Mouse (Mus musculus) neural tube, embryonic 11.5 days (tissue): ENCODE measurements around the gene Alox12. TPM values are rescaled to one million over a fixed set of nuclear protein-coding genes. Genes with fewer than 3 reads are reported as not detected.

Experiments used
- ATAC-seq: fragments of 200-750 bp; cut with Nextera tagmentation; 2 replicates; pipeline ENCODE4 v1.8.0; 2017; ENCODE audit warnings: moderate number of reproducible peaks, mild to moderate bottlenecking, moderate TSS enrichment, moderate library complexity; ENCODE audit not compliant: insufficient read depth, low FRiP score, low TSS enrichment
- DNase-seq: peaks from one replicate; pipeline ENCODE4 v3.0.0-alpha.2; 2015; ENCODE audit warnings: low spot score
- H3K27ac ChIP-seq: fragments of 300-500 bp; sonication (generic); 2 replicates; pipeline ENCODE4 v1.5.1; 2014; ENCODE audit warnings: low read depth, mild to moderate bottlenecking, low read length
- H3K27me3 ChIP-seq: fragments of 300-500 bp; sonication (generic); 2 replicates; pipeline ENCODE4 v1.6.1; 2014; ENCODE audit warnings: mild to moderate bottlenecking, low read length, mixed read lengths; ENCODE audit not compliant: control insufficient read depth, insufficient read depth
- H3K36me3 ChIP-seq: fragments of 300-500 bp; sonication (generic); 2 replicates; pipeline ENCODE4 v1.6.1; 2014; ENCODE audit warnings: mild to moderate bottlenecking, low read length, moderate library complexity, mixed read lengths; ENCODE audit not compliant: control insufficient read depth, insufficient read depth
- H3K4me1 ChIP-seq: fragments of 300-500 bp; sonication (generic); 2 replicates; pipeline ENCODE4 v1.6.1; 2014; ENCODE audit warnings: low read length, mixed read lengths; ENCODE audit not compliant: control insufficient read depth, insufficient read depth
- H3K4me2 ChIP-seq: fragments of 300-500 bp; sonication (generic); 2 replicates; pipeline ENCODE4 v1.6.1; 2014; ENCODE audit warnings: low read depth, mild to moderate bottlenecking, moderate library complexity
- H3K4me3 ChIP-seq: fragments of 300-500 bp; sonication (generic); 2 replicates; pipeline ENCODE4 v1.5.1; 2014; ENCODE audit warnings: low read depth, low read length
- H3K9ac ChIP-seq: fragments of 300-500 bp; sonication (generic); 2 replicates; pipeline ENCODE4 v1.6.1; 2014; ENCODE audit warnings: mild to moderate bottlenecking, low read length
- H3K9me3 ChIP-seq: fragments of 300-500 bp; sonication (generic); 2 replicates; pipeline ENCODE4 v1.6.1; 2016; ENCODE audit warnings: low read length; ENCODE audit not compliant: control insufficient read depth
- WGBS: fragments of 180-500 bp; shearing (Covaris S2); extraction: QIAGEN DNeasy Blood & Tissue Kit; methylation state at CpG from one replicate; pipeline ENCODE4 v1.1.7; 2014; 5-methylcytosine and 5-hydroxymethylcytosine counted together
- polyA plus RNA-seq: library from polyadenylated mRNA; unstranded; fragments of >200 nt; fragmentation: Nextera tagmentation; extraction: Ambion mirVana; gene quantifications from 2 replicates; pipeline ENCODE4 v1.2.1, GENCODE M21; 2014

The Alox12 gene
- polyA plus RNA-seq, 1 experiment from 2014 or later, result 4.0 TPM

DNA sequence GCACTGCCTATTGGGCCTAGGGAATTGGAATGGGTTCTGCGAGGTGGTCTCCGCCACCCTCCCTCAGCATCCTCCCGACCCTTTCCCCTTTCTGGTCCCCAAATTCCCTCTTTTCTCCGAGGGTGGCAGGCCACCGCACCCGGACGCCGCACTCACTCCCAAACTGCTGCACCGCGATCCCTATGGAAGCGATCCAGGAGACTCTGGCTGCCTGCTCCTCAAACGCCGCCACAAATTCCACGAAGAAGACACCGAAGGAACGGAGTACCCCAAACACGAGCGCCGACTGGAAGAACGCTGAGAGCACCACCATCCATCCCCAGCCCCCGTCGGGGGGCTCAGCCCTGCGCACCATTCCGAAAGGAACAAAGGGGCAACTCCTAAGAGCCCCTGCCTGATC, 34.8 kb downstream of the Alox12 start:
- H3K4me2 ChIP-seq, result peak overlapping the region; percentile 92
- H3K9ac ChIP-seq, result peak overlapping the region; percentile 86
- peak overlapping the region; percentile 72 for H3K27ac ChIP-seq
- peaks cover 21% of the 10 kb centered on the region for H3K27me3 ChIP-seq
- no peak; the same call in 1 of the 2 replicates for ATAC-seq
- WGBS, result under 1% methylated on average over 24 of the region's 24 CpGs
- H3K36me3 ChIP-seq, result no peaks in the 10 kb centered on the region
- H3K4me1 ChIP-seq, result peaks cover 17% of the 10 kb centered on the region
- peak overlapping the region; percentile 50 for H3K4me3 ChIP-seq
- H3K9me3 ChIP-seq, result no peaks in the 10 kb centered on the region
- no peak for DNase-seq

DNA sequence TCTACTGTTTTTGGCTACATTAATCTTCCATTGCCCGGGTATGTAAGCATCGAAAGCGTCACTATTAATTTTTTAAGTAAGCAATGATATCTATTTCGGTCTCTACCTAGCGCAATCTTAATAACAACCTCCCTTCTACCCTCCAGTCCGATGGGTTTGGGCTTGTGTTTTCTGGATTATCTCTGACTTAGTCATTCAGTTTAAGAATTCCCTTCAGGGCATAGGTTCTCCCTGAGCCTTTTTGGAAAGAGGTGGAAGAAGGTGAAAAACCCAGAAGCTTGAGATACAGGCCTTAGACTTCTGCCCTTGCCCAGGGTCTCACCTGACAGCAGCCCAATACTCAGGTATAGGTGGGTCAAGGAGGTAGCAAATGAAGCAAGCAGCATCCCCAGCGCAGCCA, 35.3 kb downstream of the Alox12 start:
- H3K9me3 ChIP-seq, result no peaks in the 10 kb centered on the region
- H3K27ac ChIP-seq, result no peak overlapping the region
- peaks cover 22% of the 10 kb centered on the region for H3K27me3 ChIP-seq
- ATAC-seq (no peak), DNase-seq (no peak)
- peaks cover 21% of the 10 kb centered on the region for H3K4me1 ChIP-seq
- H3K4me2 ChIP-seq, result peak overlapping the region; percentile 92
- H3K9ac ChIP-seq, result peak overlapping the region; percentile 86
- WGBS, result 56% methylated on average over 7 of the region's 7 CpGs
- H3K4me3 ChIP-seq, result peak overlapping the region; percentile 50
- no peaks in the 10 kb centered on the region for H3K36me3 ChIP-seq

DNA sequence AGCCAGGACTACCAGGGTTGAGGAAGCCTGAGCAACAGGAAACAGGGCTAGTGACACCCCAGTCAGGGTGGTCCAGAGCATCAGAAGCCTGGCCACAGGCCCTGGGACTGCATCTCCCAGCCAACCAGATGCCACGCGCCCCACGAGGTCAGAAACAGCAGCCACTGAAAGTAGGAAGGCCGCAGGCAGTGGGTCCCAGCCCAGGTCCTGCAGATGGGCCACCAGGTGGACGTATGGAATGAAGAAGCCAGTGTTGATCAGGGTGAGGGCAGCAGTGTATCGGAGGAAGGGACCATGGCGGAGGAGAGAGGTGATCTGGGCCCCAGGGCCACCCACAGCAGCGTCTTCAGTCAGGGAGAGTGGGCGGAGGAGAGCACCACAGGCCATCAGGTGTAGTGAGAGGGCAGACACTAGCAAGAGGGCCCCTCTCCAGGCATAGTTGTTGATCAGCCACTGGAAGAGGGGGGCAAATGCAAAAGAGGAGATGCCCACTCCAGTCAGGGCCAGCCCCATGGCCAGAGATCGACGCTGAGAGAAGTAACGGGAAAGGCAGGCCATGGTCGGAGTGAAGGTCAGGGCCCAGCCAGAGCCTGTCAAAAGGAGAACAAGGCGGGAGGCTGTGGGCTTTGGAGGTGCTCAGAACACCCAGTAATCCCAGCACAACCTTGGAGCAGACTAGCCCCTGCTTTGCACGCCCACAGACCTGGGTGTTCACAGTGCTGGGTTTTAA, 36.2 kb downstream of the Alox12 start:
- no peaks in the 10 kb centered on the region for H3K9me3 ChIP-seq
- DNase-seq (no peak), ATAC-seq (no peak)
- peaks cover 30% of the 10 kb centered on the region for H3K27me3 ChIP-seq
- no peaks in the 10 kb centered on the region for H3K36me3 ChIP-seq
- peak overlapping the region; percentile 92 for H3K4me2 ChIP-seq
- 0 out of 2 replicates have a peak overlapping the region, but pooled peaks have one; percentile 10 for H3K4me3 ChIP-seq
- WGBS, result 87% methylated on average over 15 of the region's 15 CpGs
- peaks cover 30% of the 10 kb centered on the region for H3K4me1 ChIP-seq
- no peak overlapping the region for H3K9ac ChIP-seq
- H3K27ac ChIP-seq, result no peak overlapping the region

DNA sequence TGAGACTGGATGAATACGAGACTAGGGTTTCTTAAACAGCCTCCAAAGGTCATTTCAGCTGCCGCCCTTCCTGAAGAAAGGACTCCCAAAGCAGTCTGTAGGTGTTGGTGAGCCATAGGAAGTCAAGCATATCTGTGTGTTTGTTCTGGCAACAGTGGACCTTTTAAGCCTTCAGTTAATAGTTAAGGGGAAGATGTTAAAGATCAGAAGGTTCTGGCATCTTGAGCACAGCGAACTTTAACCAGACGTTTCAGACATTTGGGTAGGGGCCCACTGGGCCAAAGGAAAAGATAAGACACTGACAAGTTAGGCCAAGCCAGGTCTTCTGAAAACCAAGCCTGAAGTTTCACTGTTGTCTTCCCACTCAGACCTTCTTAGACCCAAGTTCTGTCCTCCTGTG, 37.1 kb downstream of the Alox12 start:
- DNase-seq (no peak), ATAC-seq (no peak)
- whole genome bisulfite sequencing, result 89% methylated on average over 4 of the region's 4 CpGs
- Histone ChIP-seq H3K4me2 (no peak overlapping the region), H3K9ac (no peak overlapping the region), H3K9me3 (no peaks in the 10 kb centered on the region), H3K27me3 (peaks cover 39% of the 10 kb centered on the region), H3K36me3 (no peaks in the 10 kb centered on the region), H3K4me3 (no peak overlapping the region), H3K27ac (no peak overlapping the region), H3K4me1 (peaks cover 33% of the 10 kb centered on the region)

DNA sequence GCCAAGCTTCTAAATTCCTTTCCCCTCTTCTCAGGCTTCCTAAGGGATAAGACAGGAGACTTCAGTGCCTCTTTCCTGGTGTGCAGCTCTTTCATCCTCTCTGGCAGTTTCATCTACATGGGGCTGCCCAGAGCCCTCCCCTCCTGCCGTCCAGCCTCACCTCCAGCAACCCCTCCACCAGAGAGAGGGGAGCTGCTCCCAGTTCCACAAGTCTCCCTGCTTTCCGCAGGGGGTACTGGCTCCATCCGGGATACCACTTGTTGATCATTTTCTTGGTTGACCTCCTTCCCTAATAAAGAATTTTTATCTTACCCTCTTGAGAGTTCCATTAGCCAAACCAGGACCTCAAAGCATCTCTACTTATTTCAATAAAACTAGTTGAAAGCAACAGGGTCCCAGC, 39.0 kb downstream of the Alox12 start:
- Histone ChIP-seq H3K9me3 (no peaks in the 10 kb centered on the region), H3K4me1 (peaks cover 28% of the 10 kb centered on the region), H3K9ac (no peak overlapping the region), H3K27me3 (peaks cover 48% of the 10 kb centered on the region), H3K4me2 (no peak overlapping the region), H3K36me3 (no peaks in the 10 kb centered on the region), H3K4me3 (no peak overlapping the region), H3K27ac (no peak overlapping the region)
- WGBS, result 49% methylated on average over 3 of the region's 3 CpGs
- ATAC-seq (no peak), DNase-seq (no peak)

DNA sequence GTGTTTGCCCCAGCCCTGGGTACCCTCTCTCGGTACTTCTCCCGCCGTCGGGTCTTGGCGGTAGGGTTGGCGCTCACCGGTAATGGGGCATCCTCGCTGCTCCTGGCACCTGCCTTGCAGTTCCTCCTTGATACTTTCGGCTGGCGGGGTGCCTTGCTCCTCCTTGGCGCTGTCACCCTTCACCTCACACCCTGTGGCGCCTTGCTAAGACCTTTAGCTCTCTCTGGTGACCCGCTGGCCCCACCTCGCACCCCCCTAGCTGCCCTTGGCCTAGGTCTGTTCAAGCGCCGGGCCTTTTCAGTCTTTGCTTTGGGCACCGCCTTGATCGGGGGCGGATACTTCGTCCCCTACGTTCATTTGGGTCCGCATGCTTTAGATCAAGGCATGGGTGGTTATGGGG, 39.9 kb downstream of the Alox12 start:
- DNase-seq, result no peak
- H3K4me2 ChIP-seq, result no peak overlapping the region
- ATAC-seq, result no peak
- H3K27me3 ChIP-seq, result peaks cover 48% of the 10 kb centered on the region
- no peak overlapping the region for H3K9ac ChIP-seq
- H3K4me1 ChIP-seq, result peaks cover 28% of the 10 kb centered on the region
- no peaks in the 10 kb centered on the region for H3K9me3 ChIP-seq
- H3K27ac ChIP-seq, result no peak overlapping the region
- H3K4me3 ChIP-seq, result 0 out of 2 replicates have a peak overlapping the region, but pooled peaks have one; percentile 6
- H3K36me3 ChIP-seq, result no peaks in the 10 kb centered on the region
- 6% methylated on average over 22 of the region's 22 CpGs for WGBS

DNA sequence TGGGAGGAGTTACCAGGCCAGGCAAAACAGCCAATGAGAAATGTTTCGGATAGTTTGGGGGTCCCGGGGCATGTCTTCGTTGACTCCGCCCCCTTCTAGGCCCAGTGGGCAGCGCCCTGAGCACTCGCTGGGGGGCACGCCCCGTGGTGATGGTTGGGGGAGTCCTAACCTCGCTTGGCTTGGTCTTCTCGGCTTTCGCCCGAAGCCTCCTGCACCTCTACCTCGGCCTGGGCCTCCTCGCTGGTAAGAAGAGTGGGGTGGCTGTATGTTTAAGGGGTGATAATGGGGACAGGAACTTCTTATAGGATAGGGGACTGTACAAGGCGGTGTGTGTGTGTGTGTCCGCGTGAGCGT, 40.3 kb downstream of the Alox12 start:
- ATAC-seq, result no peak
- 4% methylated on average over 18 of the region's 18 CpGs for whole genome bisulfite sequencing
- Histone ChIP-seq H3K27ac (no peak overlapping the region), H3K27me3 (peaks cover 48% of the 10 kb centered on the region), H3K4me1 (peaks cover 26% of the 10 kb centered on the region), H3K4me3 (peak overlapping the region; percentile 25; the same call in 1 of the 2 replicates), H3K9ac (no peak overlapping the region), H3K4me2 (peak overlapping the region; percentile 47), H3K36me3 (no peaks in the 10 kb centered on the region), H3K9me3 (no peaks in the 10 kb centered on the region)
- DNase-seq, result no peak

DNA sequence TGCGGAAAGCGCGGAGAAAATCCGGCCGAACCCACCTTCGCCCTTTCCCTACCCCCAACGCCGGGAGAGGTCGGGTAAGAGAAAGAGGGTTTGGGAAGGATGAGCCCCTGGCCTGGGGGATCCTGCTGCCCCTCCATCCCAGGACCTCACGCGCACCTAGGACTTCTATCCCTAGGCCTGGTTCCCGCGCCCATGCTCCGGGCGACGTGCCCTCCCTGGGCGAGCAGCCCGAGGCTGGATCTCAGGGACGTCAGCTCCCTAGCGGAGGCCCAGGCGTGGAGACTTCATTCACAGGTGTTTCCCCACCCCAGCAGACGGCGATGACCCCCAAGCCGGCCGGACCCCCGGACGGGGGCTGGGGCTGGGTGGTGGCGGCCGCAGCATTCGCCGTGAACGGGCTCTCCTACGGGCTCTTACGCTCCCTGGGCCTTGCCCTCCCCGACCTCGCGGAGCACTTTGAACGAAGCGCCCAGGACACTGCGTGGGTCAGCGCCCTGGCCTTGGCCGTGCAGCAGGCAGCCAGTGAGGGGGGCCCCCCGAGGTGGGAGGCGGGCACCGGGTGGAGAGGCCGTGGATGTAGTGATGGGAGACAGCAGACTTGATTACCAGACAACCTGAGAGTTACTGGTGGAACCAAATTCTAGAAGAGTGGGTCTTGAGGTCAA, 40.8 kb downstream of the Alox12 start:
- Histone ChIP-seq H3K4me3 (peak overlapping the region; percentile 25), H3K36me3 (no peaks in the 10 kb centered on the region), H3K4me2 (peak overlapping the region; percentile 47), H3K4me1 (peaks cover 23% of the 10 kb centered on the region), H3K27ac (no peak overlapping the region), H3K9me3 (no peaks in the 10 kb centered on the region), H3K27me3 (peaks cover 48% of the 10 kb centered on the region), H3K9ac (peak overlapping the region; percentile 28)
- WGBS, result 1% methylated on average over 46 of the region's 46 CpGs
- peak; percentile 31; the same call in 1 of the 2 replicates for ATAC-seq
- DNase-seq, result no peak

DNA sequence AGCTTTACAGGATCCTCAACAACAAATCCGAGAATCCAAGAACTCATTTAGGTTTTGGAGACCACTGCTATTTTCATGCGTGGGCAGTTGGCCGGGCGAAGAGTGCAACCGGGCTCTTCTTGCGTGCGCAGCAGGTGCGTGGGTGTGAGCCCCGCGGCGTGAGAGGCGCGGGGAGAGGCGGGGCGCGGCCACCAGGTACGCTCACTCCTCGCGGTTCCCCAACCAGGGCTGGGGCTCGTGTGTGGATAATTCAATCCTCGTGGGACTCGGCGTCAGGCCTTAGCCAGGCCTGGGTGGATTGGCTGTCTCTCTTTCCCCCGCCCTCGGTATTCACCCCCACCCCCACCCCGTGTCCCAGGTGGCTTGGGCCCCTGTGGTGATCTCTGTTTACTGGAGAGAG, 41.4 kb downstream of the Alox12 start:
- WGBS, result 7% methylated on average over 26 of the region's 26 CpGs

More for the DNA sequence above, 41.4 kb downstream of the Alox12 start:
- no peak overlapping the region for H3K27ac ChIP-seq
- ATAC-seq (no peak), DNase-seq (no peak)
- no peaks in the 10 kb centered on the region for H3K36me3 ChIP-seq
- peaks cover 17% of the 10 kb centered on the region for H3K4me1 ChIP-seq
- peak overlapping the region; percentile 25 for H3K4me3 ChIP-seq
- H3K9me3 ChIP-seq, result no peaks in the 10 kb centered on the region
- peaks cover 48% of the 10 kb centered on the region for H3K27me3 ChIP-seq
- H3K4me2 ChIP-seq, result peak overlapping the region; percentile 47
- peak overlapping the region; percentile 28 for H3K9ac ChIP-seq
